Comparison of ENCODE assay signal across 23 mouse cellular contexts in the genomic region with DNA sequence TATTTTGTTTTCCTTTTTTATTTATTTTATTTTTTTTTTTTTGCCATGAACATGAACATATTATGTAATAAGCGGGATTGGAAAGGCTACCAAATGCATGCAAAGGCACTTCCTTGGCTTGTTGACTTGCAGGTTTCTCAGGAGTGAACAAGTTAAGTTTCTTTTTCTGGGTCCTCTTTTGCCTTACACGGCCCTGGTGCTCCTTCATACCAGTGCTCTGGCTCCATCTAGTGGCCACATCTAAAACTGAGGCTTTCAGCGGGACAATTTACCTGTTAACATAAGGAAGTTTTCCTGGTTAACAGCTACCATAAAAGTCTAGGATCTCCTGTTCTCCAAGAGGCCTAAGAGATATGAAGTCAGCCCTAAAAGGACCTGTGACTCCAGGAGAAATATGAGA. TPM values are rescaled to one million over a fixed set of nuclear protein-coding genes. Genes with fewer than 3 reads are reported as not detected.
DNase-seq lines count a peak whose midpoint lies in the region; ATAC-seq lines count a peak whose summit lies in the region.
"Not testable (repeated sequence)": the region's sequence is repeated elsewhere in the genome, so short reads cannot be mapped to it uniquely, and the experiment has no call there.
"Had no signal": no experiment of that assay in that cellular context is flagged by ENCODE, and none has a peak within 500 bp of the region (broad histone marks: within the 10 kb centered on the region; RNA-seq: fewer than 3 reads in every experiment).

No protein-coding gene starts in this region.

- WGBS in forebrain, embryonic 11.5 days = no CpG with 5 or more reads among the region's 3 CpGs
- no CpG with 5 or more reads among the region's 3 CpGs for WGBS in hindbrain, embryonic 16.5 days
- WGBS in kidney, embryonic 15.5 days = no CpG with 5 or more reads among the region's 3 CpGs
- no CpG with 5 or more reads among the region's 3 CpGs for WGBS in midbrain, embryonic 16.5 days

- DNase-seq in forebrain, embryonic 11.5 days (ENCODE audit: low spot score) = not testable (repeated sequence)

- ATAC-seq in forebrain, embryonic 11.5 days (replicated peaks; ENCODE audit: low FRiP score) = peak; percentile 44; the same call in 1 of the 2 replicates
- ATAC-seq in frontal cortex, adult (ENCODE audit: low TSS enrichment) = peak; percentile 89
- peak; percentile 64; the same call in 1 of the 2 replicates for ATAC-seq in hindbrain, embryonic 16.5 days
- 0 out of 2 replicates have a peak, but pooled peaks have one; percentile 46 for ATAC-seq in kidney, embryonic 15.5 days (replicated peaks; ENCODE audit: low FRiP score)
- peak; percentile 94 for ATAC-seq in megakaryocyte progenitor cell, adult 5-6 weeks (replicated peaks; ENCODE audit: poor library complexity)
- peak; percentile 72; the same call in 1 of the 2 replicates for ATAC-seq in midbrain, embryonic 16.5 days
- 0 out of 2 replicates have a peak, but pooled peaks have one; percentile 51 for ATAC-seq in neutrophil, adult 5-6 weeks (ENCODE audit: extremely low read depth, insufficient number of reproducible peaks, low FRiP score, poor library complexity, severe bottlenecking)

- not testable (repeated sequence) for H3K4me1 ChIP-seq in forebrain, embryonic 11.5 days (replicated peaks; ENCODE audit: control insufficient read depth, insufficient read depth, low read length); hindbrain, embryonic 16.5 days (ENCODE audit: control insufficient read depth, insufficient read depth, low read depth, low read length); kidney, embryonic 15.5 days; midbrain, embryonic 16.5 days (ENCODE audit: control insufficient read depth, insufficient read depth, low read length)

- H3K4me3 ChIP-seq in forebrain, embryonic 11.5 days (ENCODE audit: low read depth, low read length); hindbrain, embryonic 16.5 days (ENCODE audit: low read length); kidney, embryonic 15.5 days (replicated peaks); midbrain, embryonic 16.5 days (ENCODE audit: low read depth, low read length): not testable (repeated sequence)

- H3K27me3 ChIP-seq in forebrain, embryonic 11.5 days (ENCODE audit: control insufficient read depth, insufficient read depth, low read length); hindbrain, embryonic 16.5 days (replicated peaks; ENCODE audit: control insufficient read depth, insufficient read depth, low read length); kidney, embryonic 15.5 days; midbrain, embryonic 16.5 days (ENCODE audit: control insufficient read depth, insufficient read depth, low read depth, low read length): not testable (repeated sequence)

- H3K9ac ChIP-seq in forebrain, embryonic 11.5 days (ENCODE audit: low read length); hindbrain, embryonic 16.5 days (ENCODE audit: low read depth, low read length); kidney, embryonic 15.5 days; midbrain, embryonic 16.5 days (ENCODE audit: low read depth, low read length): not testable (repeated sequence)

- H3K36me3 ChIP-seq in forebrain, embryonic 11.5 days (ENCODE audit: control insufficient read depth, insufficient read depth, low read length); hindbrain, embryonic 16.5 days (ENCODE audit: control insufficient read depth, insufficient read depth, low read length); kidney, embryonic 15.5 days; midbrain, embryonic 16.5 days (ENCODE audit: control insufficient read depth, insufficient read depth, low read length): not testable (repeated sequence)

- H3K4me2 ChIP-seq in forebrain, embryonic 11.5 days (ENCODE audit: low read depth, low read length, severe bottlenecking); hindbrain, embryonic 16.5 days (ENCODE audit: low read length); kidney, embryonic 15.5 days; midbrain, embryonic 16.5 days (ENCODE audit: low read length): not testable (repeated sequence)

- H3K27ac ChIP-seq in forebrain, embryonic 11.5 days (ENCODE audit: low read depth, low read length); hindbrain, embryonic 16.5 days (ENCODE audit: low read depth, low read length); kidney, embryonic 15.5 days; midbrain, embryonic 16.5 days (ENCODE audit: low read length): not testable (repeated sequence)

- H3K9me3 ChIP-seq in forebrain, embryonic 11.5 days (ENCODE audit: control insufficient read depth, low read length); hindbrain, embryonic 16.5 days (ENCODE audit: control insufficient read depth, low read length); kidney, embryonic 15.5 days (replicated peaks); midbrain, embryonic 16.5 days (replicated peaks; ENCODE audit: control insufficient read depth, low read length, poor library complexity, severe bottlenecking): not testable (repeated sequence)

RNA-seq across cellular contexts. Expression of a gene that starts 29.5 kb away (rescaled TPM):
- not detected in 2 replicates for polyA plus RNA-seq in forebrain, embryonic 11.5 days (2014; fragmentation: Nextera tagmentation; extraction: Ambion mirVana)
- polyA plus RNA-seq in hindbrain, embryonic 16.5 days (2015; fragmentation: Nextera tagmentation; extraction: Ambion mirVana) = not detected in 2 replicates
- polyA plus RNA-seq in kidney, embryonic 15.5 days (2015; fragmentation: Nextera tagmentation; extraction: Ambion mirVana) = 0.13 TPM in 1 of 2 replicates, not detected in the other
- total RNA-seq in megakaryocyte progenitor cell, adult 5-6 weeks (2015) = 0.17 TPM in 1 of 2 replicates, not detected in the other
- not detected in 2 replicates for total RNA-seq in megakaryocyte progenitor cell, adult 5-6 weeks (2017)
- polyA plus RNA-seq in midbrain, embryonic 16.5 days (2015; fragmentation: Nextera tagmentation; extraction: Ambion mirVana) = 0.08 TPM in 1 of 2 replicates, not detected in the other
- 0.35 TPM in 1 of 2 replicates, not detected in the other for total RNA-seq in neutrophil, adult 5-6 weeks (2017)
- total RNA-seq: gastrocnemius, adult 2 months; gastrocnemius, postnatal 4 days; layer of hippocampus, postnatal 36 days; left cerebral cortex, postnatal 10 days had no signal
- polyA plus RNA-seq: C2C12; embryonic facial prominence, embryonic 12.5 days; erythroblast, embryonic 14.5 days; frontal cortex, adult 2 months; heart, embryonic 15.5 days; limb, embryonic 11.5 days; neural tube, embryonic 14.5 days had no signal

RNA-seq across cellular contexts. Expression of a gene that starts 46.9 kb away (rescaled TPM):
- polyA plus RNA-seq in forebrain, embryonic 11.5 days (2014; fragmentation: Nextera tagmentation; extraction: Ambion mirVana) = not detected in 2 replicates
- not detected in 2 replicates for polyA plus RNA-seq in hindbrain, embryonic 16.5 days (2015; fragmentation: Nextera tagmentation; extraction: Ambion mirVana)
- polyA plus RNA-seq in kidney, embryonic 15.5 days (2015; fragmentation: Nextera tagmentation; extraction: Ambion mirVana) = not detected in 2 replicates
- not detected in 2 replicates for total RNA-seq in megakaryocyte progenitor cell, adult 5-6 weeks (2015)
- total RNA-seq in megakaryocyte progenitor cell, adult 5-6 weeks (2017) = not detected in 2 replicates
- not detected in 2 replicates for polyA plus RNA-seq in midbrain, embryonic 16.5 days (2015; fragmentation: Nextera tagmentation; extraction: Ambion mirVana)
- not detected in 2 replicates for total RNA-seq in neutrophil, adult 5-6 weeks (2017)
- total RNA-seq: adrenal gland, postnatal 10 days; gastrocnemius, adult 2 months; gastrocnemius, postnatal 4 days; heart, postnatal 36 days; layer of hippocampus, adult 8-10 months; layer of hippocampus, postnatal 36 days; left cerebral cortex, postnatal 10 days had no signal
- polyA plus RNA-seq: C2C12; embryonic facial prominence, embryonic 12.5 days; erythroblast, embryonic 14.5 days; frontal cortex, adult 2 months; heart, embryonic 15.5 days; limb, embryonic 11.5 days; liver, embryonic 12.5 days; neural tube, embryonic 14.5 days; stomach, embryonic 16.5 days had no signal

RNA-seq across cellular contexts. Expression of a gene that starts 58.9 kb away (rescaled TPM):
- not detected in 2 replicates for polyA plus RNA-seq in forebrain, embryonic 11.5 days (2014; fragmentation: Nextera tagmentation; extraction: Ambion mirVana)
- not detected in 2 replicates for polyA plus RNA-seq in hindbrain, embryonic 16.5 days (2015; fragmentation: Nextera tagmentation; extraction: Ambion mirVana)
- not detected in 2 replicates for polyA plus RNA-seq in kidney, embryonic 15.5 days (2015; fragmentation: Nextera tagmentation; extraction: Ambion mirVana)
- not detected in 2 replicates for total RNA-seq in megakaryocyte progenitor cell, adult 5-6 weeks (2015)
- total RNA-seq in megakaryocyte progenitor cell, adult 5-6 weeks (2017) = not detected in 2 replicates
- polyA plus RNA-seq in midbrain, embryonic 16.5 days (2015; fragmentation: Nextera tagmentation; extraction: Ambion mirVana) = not detected in 2 replicates
- total RNA-seq in neutrophil, adult 5-6 weeks (2017) = not detected in 2 replicates
- total RNA-seq: adrenal gland, postnatal 10 days; gastrocnemius, adult 2 months; gastrocnemius, postnatal 4 days; heart, postnatal 36 days; layer of hippocampus, adult 8-10 months; layer of hippocampus, postnatal 36 days; left cerebral cortex, postnatal 10 days had no signal
- polyA plus RNA-seq: C2C12; embryonic facial prominence, embryonic 12.5 days; erythroblast, embryonic 14.5 days; frontal cortex, adult 2 months; heart, embryonic 15.5 days; limb, embryonic 11.5 days; liver, embryonic 12.5 days; neural tube, embryonic 14.5 days; stomach, embryonic 16.5 days had no signal

Comparison
In these comparisons a context has a peak if more than half of its experiments do, and no peak if none do; other contexts are left out.
1. ATAC-seq: peak in every context shown above with its lines; median percentile 94 in megakaryocyte progenitor cell, adult 5-6 weeks; 89 in frontal cortex, adult; 72 in midbrain, embryonic 16.5 days; 64 in hindbrain, embryonic 16.5 days; 51 in neutrophil, adult 5-6 weeks; 46 in kidney, embryonic 15.5 days; 44 in forebrain, embryonic 11.5 days.